Mouse (Mus musculus) stomach, adult 2 months (tissue): ENCODE results near the gene Rnft2. TPM values are rescaled to one million over a fixed set of nuclear protein-coding genes. Genes with fewer than 3 reads are reported as not detected.

Experiments
- polyA plus RNA-seq: library from polyadenylated mRNA; depleted of rRNA; stranded (reverse); fragments of >200 nt; gene quantifications from 2 replicates; pipeline ENCODE4 v1.2.3, GENCODE M21; 2012; rRNA removed

The Rnft2 gene
- polyA plus RNA-seq: 0.70 and 0.97 TPM in 2 replicates

GRCm38 (mm10) chr5:118244606-118245443 is at the start of gene Rnft2, which contains the start of gene 2410131K14Rik:
Gene Rnft2, minus strand, starts transcription at chr5:118245116.
Gene 2410131K14Rik, plus strand, starts transcription at chr5:118245227.

GRCm38 (mm10) chr5:118164581-118164980 is 80.3 kb downstream of the Rnft2 start, which contains the start of gene Hrk:
Gene Hrk, plus strand, starts transcription at chr5:118164648.

GRCm38 (mm10) chr5:118154839-118155564 is 89.9 kb downstream of the Rnft2 start, which contains the start of gene Fbxw8:
Gene Fbxw8, minus strand, starts transcription at chr5:118155464.

Other genes starting within 250 kb of the Rnft2 start
- gene Tesc, start 217.4 kb downstream of the Rnft2 start, polyA plus RNA-seq: 202 and 466 TPM in 2 replicates
- gene Fbxw8, start 89.7 kb downstream of the Rnft2 start, polyA plus RNA-seq: 19.5 and 22.1 TPM in 2 replicates
- gene Hrk, start 80.5 kb downstream of the Rnft2 start, polyA plus RNA-seq: 0.03 TPM in 1 of 2 replicates, not detected in the other
- 2.8 and 2.9 TPM in 2 replicates for gene 2410131K14Rik, start 111 bp upstream of the Rnft2 start, polyA plus RNA-seq